Mouse (Mus musculus) cerebellum, postnatal 10 days (tissue): Measurements from ENCODE around the gene Camk2g.
A peak's percentile ranks its signal among the peaks of the same experiment; 100 is the strongest.

ENCODE experiments used
- DNase-seq, 2 experiments: peaks; one replicate each; pipeline ENCODE4 v3.0.0; 2021; ENCODE audit warnings: mixed read lengths in 2 of 2

Camk2g gene

GRCm38 (mm10) chr14:20793758-20794531 is at the start of gene Camk2g:
Gene Camk2g (minus strand): TSS chr14:20794088.
- DNase-seq = peak; percentile 87 to 89

- no peak for DNase-seq
These were observed 48.7 kb upstream of the Camk2g start for GRCm38 (mm10) chr14:20842629-20843028.

GRCm38 (mm10) chr14:20841526-20841925 is 47.6 kb upstream of the Camk2g start:
- DNase-seq = no peak

GRCm38 (mm10) chr14:20837681-20838080 is 43.8 kb upstream of the Camk2g start:
- no peak for DNase-seq

GRCm38 (mm10) chr14:20836905-20837376 is 43.1 kb upstream of the Camk2g start:
- no peak for DNase-seq

- peak; percentile 72 to 79 for DNase-seq
These were observed 42.5 kb upstream of the Camk2g start, which contains the start of gene Plau for GRCm38 (mm10) chr14:20836171-20836904. Gene Plau (plus strand): TSS chr14:20836660.

GRCm38 (mm10) chr14:20834136-20834535 is 40.2 kb upstream of the Camk2g start:
- DNase-seq = no peak

GRCm38 (mm10) chr14:20833525-20833924 is 39.6 kb upstream of the Camk2g start:
- no peak for DNase-seq

GRCm38 (mm10) chr14:20831915-20832314 is 38.0 kb upstream of the Camk2g start:
- no peak for DNase-seq

GRCm38 (mm10) chr14:20831141-20831910 is 37.4 kb upstream of the Camk2g start:
- no peak for DNase-seq

GRCm38 (mm10) chr14:20829523-20830366 is 35.9 kb upstream of the Camk2g start:
- no peak for DNase-seq

GRCm38 (mm10) chr14:20828524-20828923 is 34.6 kb upstream of the Camk2g start:
- DNase-seq = no peak

- no peak for DNase-seq
These were observed 33.6 kb upstream of the Camk2g start for GRCm38 (mm10) chr14:20827491-20827890.

GRCm38 (mm10) chr14:20827061-20827460 is 33.2 kb upstream of the Camk2g start:
- DNase-seq = no peak

GRCm38 (mm10) chr14:20825516-20825915 is 31.6 kb upstream of the Camk2g start:
- DNase-seq = no peak

GRCm38 (mm10) chr14:20824517-20824916 is 30.6 kb upstream of the Camk2g start:
- no peak for DNase-seq

- DNase-seq = no peak
These were observed 21.6 kb upstream of the Camk2g start for GRCm38 (mm10) chr14:20815448-20815847.

GRCm38 (mm10) chr14:20811779-20812406 is 18.0 kb upstream of the Camk2g start:
- no peak for DNase-seq

GRCm38 (mm10) chr14:20811236-20811635 is 17.3 kb upstream of the Camk2g start:
- no peak for DNase-seq

GRCm38 (mm10) chr14:20809820-20810219 is 15.9 kb upstream of the Camk2g start:
- no peak for DNase-seq

- no peak for DNase-seq
These were observed 15.5 kb upstream of the Camk2g start for GRCm38 (mm10) chr14:20809349-20809748.
